Mouse (Mus musculus) right cerebral cortex, postnatal 10 days (tissue): ENCODE results near the gene Dclk3.

Source experiments
- DNase-seq, 2 experiments: peaks; one replicate each; pipeline ENCODE4 v3.0.0; 2021; ENCODE audit warnings: low spot score in 2 of 2

The Dclk3 gene

DNA sequence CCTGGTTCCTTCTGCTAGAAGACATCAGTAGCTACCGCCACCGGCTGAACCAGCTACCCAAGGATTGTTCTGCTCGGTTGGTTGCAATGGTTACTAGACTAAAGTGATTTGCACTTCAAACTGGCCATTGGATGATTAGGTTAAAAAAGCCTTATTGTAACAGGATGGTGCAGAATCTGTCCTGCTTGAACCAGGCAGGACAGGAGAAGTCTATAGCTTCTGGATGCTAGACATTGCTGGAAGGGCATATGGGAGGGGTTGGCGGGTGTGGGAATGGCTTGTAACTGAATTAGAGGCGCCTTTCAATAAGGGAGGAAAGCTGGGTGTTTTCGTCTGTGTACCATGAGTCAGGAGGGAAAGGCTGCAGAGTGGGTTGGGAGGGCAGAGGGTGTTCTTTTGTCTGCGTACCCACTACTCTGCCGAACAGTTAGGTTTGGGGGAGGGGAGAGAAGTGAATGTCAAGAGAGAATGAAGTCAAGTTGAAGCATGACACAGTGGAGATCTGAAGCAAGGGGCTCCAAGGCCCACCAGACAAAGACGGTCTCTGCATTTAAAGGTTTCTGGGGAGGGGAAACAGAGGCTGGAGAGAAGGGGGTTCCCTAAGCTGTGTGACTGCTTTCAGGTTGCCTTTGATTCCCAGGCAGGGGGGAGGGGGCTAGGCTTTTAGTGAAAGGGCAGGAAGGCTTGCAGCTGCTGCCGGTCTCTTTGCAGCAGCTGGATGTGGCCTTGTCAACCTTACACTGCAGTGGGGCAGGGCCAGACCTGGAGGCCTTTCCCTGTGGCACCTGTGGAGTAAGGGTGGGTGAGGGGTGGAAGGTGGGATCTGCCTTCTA, 48.0 kb downstream of the Dclk3 start:
- DNase-seq, result no peak

GRCm38 (mm10) chr9:111490583-111490982, 51.7 kb downstream of the Dclk3 start:
- DNase-seq, result no peak

GRCm38 (mm10) chr9:111491280-111491679, 52.4 kb downstream of the Dclk3 start:
- DNase-seq, result no peak

- DNase-seq, result no peak
These were observed 54.6 kb downstream of the Dclk3 start for GRCm38 (mm10) chr9:111493490-111493889.

GRCm38 (mm10) chr9:111495561-111495960, 56.7 kb downstream of the Dclk3 start:
- peak; percentile 75 to 88 for DNase-seq

- DNase-seq, result peak; percentile 83 to 90
These were observed 58.4 kb downstream of the Dclk3 start for GRCm38 (mm10) chr9:111497074-111497811.

DNA sequence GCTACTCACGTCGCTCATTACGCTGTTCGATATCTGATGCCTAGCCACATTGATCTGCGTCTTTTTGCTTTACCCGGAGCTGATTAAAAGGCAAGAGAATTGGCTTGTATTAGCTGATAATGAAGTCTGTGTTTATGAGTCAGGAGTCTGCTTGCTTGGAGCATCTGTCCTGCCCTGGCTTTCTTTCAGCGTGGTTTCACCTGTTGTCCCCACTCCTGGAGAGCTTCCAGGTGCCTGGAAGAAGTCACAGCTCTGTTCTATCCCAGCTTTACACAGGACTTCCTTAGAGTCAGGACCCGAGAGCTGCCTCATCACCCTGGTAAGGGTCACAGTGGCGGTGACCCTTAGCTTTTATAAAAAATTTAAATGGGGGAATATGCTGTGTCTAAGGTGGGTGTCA, 61.3 kb downstream of the Dclk3 start:
- no peak for DNase-seq

GRCm38 (mm10) chr9:111506075-111506474, 67.2 kb downstream of the Dclk3 start:
- DNase-seq, result no peak

GRCm38 (mm10) chr9:111514586-111515473, 75.9 kb downstream of the Dclk3 start:
- DNase-seq, result peak in 1 of 2 experiments; percentile 49

- DNase-seq, result no peak
These were observed 76.7 kb downstream of the Dclk3 start for GRCm38 (mm10) chr9:111515536-111515935.

GRCm38 (mm10) chr9:111522226-111522625, 83.3 kb downstream of the Dclk3 start:
- no peak for DNase-seq

DNA sequence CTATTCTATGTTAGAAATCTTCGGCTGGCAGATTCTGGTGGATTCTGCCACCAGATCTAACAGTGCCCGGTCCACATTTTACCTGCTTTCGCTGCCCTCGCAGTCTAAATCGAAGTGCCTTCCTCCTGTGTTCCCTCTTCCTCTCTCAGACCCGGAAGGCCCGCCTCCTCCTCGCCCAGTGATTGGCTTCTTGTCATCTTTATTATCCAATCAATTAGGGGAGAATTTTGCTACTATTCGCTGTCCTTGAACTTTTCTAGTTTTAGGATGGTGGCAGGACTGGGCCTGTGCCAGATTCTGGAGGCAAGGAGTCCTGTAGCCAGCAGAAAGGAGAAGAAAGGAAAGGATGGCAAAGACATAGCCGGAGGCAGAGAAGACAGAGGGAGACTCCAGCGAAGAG, 84.2 kb downstream of the Dclk3 start:
- no peak for DNase-seq

DNA sequence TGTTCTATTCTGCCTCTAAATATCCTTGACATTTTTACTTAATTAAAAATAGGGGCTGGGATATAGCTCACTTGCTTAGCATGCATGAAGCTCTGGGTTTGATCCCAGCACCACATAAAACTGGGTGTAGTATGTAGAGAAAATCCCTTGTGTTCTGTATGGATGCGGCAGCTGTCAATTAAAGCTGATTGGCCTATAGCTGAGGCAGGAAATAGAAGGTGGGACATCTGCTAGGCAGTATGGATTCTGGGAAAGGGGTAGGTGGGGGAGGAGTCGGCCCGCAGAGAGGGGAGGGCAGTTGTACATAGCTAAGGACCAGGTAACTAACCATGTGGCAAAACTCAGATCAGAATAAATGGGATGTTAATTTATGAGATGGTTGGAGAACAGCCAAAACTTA, 85.0 kb downstream of the Dclk3 start:
- DNase-seq, result no peak

DNA sequence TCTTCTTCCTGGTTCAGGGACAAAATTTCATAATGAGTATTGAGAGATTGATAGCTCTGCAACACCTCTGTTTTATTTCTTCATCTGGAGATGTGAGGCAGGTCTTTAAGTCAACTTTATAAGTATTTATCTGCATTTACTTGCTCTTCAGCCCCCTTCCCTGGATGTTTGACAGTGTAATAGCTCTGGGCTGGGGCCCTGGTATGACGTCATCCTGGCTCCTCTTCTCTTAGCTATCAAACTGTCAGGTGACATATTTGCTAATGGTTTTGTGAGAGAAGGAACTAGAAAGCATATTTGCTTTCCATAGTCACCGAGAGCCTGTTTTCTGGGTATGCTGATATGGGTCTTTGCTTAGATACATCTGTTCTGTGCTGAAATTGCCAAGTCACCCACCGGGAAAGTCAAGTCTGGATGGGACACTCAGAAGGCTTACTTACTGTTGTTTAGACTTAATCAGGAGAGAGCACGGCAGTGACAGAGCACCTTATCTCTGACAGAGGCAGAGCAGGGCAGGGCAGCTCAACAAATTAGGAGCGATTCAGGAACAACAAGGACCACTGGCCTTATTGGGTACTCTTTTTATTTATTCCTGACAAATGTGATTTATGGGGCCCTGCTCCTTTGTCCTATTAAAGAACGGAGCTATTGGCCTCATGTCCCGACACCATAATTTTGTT, 96.0 kb downstream of the Dclk3 start:
- no peak for DNase-seq

GRCm38 (mm10) chr9:111535445-111536064, 96.7 kb downstream of the Dclk3 start:
- no peak for DNase-seq
